Mouse (Mus musculus) heart, adult 2 months (tissue): ENCODE measurements at regions not wholly inside any gene's neighbourhood (a gene's known extent, or its start where the extent isn't known, plus 50 kb on each side); places are given as distances from the start of the nearest gene placed in this dataset.

ENCODE experiments used
- DNase-seq, 2 experiments: peaks; one replicate each; pipeline ENCODE4 v3.0.0; 2021
- H3K27ac ChIP-seq: fragments of 200-600 bp; 2 replicates; pipeline ENCODE4 v1.8.1; 2022
- H3K27me3 ChIP-seq: fragments of 200-500 bp; 2 replicates; pipeline ENCODE4 v1.6.1; 2012; ENCODE audit warnings: mild to moderate bottlenecking, low read length, inconsistent platforms, mixed read lengths; ENCODE audit not compliant: control insufficient read depth, insufficient read depth
- H3K36me3 ChIP-seq: fragments of 200-500 bp; 2 replicates; pipeline ENCODE4 v1.6.1; 2012; ENCODE audit warnings: low read length, inconsistent platforms; ENCODE audit not compliant: control insufficient read depth, insufficient read depth
- H3K4me1 ChIP-seq: fragments of 200-500 bp; 2 replicates; pipeline ENCODE4 v1.6.1; 2011; ENCODE audit warnings: low read length; ENCODE audit not compliant: control insufficient read depth, insufficient read depth
- H3K4me3 ChIP-seq: fragments of 200-600 bp; 2 replicates; pipeline ENCODE4 v1.8.1; 2022
- H3K79me2 ChIP-seq: fragments of 200-500 bp; replicated peaks from 2 replicates; pipeline ENCODE4 v1.6.1; 2012; ENCODE audit warnings: mild to moderate bottlenecking, inconsistent platforms, low read length, moderate library complexity, mixed read lengths; ENCODE audit not compliant: control insufficient read depth, insufficient read depth
- H3K9ac ChIP-seq: fragments of 200-500 bp; 2 replicates; pipeline ENCODE4 v1.6.1; 2012; ENCODE audit warnings: low read depth, mild to moderate bottlenecking, control low read depth, inconsistent platforms, low read length, mixed read lengths
- CTCF ChIP-seq: fragments of 200-600 bp; IDR thresholded peaks from 2 replicates; pipeline ENCODE4 v1.8.1; 2022; ENCODE audit warnings: antibody characterized with exemption, mild to moderate bottlenecking, moderate library complexity
- EP300 ChIP-seq: fragments of 200-500 bp; IDR thresholded peaks from 2 replicates; pipeline ENCODE4 v1.6.1; 2011; ENCODE audit warnings: low read depth, low read length, control low read depth; ENCODE audit not compliant: insufficient read depth
- POLR2A ChIP-seq: fragments of 200-500 bp; IDR thresholded peaks from 2 replicates; pipeline ENCODE4 v1.6.1; 2011; ENCODE audit warnings: mild to moderate bottlenecking, low read depth, low read length, control low read depth; ENCODE audit not compliant: insufficient read depth
- WGBS: fragments of 180-500 bp; shearing (Covaris S2); methylation state at CpG from one replicate; pipeline ENCODE4 v1.1.7; 2018; 5-methylcytosine and 5-hydroxymethylcytosine counted together
- intact Hi-C: fragments of 180-260 bp; cut with DNase I; formaldehyde crosslinking; loops from one replicate; pipeline ENCODE4 v1.15.1; 2025

DNA sequence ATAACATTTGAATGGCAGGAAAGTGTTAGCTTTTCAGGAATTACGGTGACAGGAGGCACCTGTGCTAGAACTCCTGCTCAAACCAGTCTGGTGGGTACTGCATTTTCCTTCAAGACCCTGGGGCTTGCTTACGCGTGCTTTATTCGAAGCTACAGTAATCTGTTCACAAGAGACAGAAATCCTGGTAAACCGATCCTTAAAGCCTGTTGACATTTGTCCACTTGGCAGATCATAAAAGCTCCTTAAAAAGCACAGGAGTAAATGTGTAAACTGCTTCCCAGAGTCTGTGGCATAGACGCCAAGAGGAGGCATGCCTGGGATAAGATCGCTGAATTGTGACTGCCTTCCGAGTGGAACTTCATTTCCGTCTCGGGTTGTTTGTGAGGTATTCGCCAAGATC, 130.5 kb downstream of the Rpl36a-ps1 start:
- intact Hi-C loops, result no loop called here
- H3K36me3 ChIP-seq, result no peaks in the 10 kb centered on the region
- no peak overlapping the region for H3K4me3 ChIP-seq
- no peak overlapping the region for H3K27ac ChIP-seq
- WGBS, result 80% methylated on average over 11 of the region's 11 CpGs
- H3K79me2 ChIP-seq, result no peaks in the 10 kb centered on the region
- no peak overlapping the region for H3K9ac ChIP-seq
- DNase-seq, result no peak
- no peak for TF ChIP-seq POLR2A
- no peak for TF ChIP-seq EP300
- TF ChIP-seq CTCF, result no peak
- no peaks in the 10 kb centered on the region for H3K27me3 ChIP-seq
- H3K4me1 ChIP-seq, result no peaks in the 10 kb centered on the region

DNA sequence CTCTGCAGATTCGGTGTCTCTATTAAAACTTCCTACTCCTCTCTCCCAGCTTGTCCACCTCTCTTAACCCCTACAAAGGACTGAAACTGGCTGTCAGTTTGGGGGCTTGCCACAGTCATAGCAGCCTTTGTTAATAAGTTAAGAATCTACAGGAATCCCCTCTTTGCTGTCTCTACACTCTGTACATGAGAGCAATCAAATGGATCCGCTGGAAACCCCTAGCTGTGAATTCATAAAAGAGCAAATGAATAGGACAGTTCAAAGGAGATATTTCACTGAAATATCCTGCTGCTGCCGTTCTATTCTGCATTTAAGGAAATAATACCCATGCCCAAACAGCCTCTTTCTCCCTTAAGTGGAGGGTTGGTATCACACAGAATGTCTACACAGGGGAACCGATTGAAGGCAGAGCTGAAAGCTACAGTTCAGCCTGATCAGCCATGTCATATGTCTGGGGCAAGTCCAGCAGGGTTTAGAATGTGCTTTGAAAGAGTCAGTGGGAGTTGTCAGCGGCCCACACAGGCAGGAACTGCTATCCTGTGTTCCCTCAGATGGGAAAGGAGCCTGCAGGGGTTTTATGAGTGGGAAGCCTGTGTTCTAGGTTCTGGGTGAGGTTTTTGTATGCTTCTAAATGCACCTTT, 131.9 kb downstream of the Rpl36a-ps1 start:
- no peak overlapping the region for H3K9ac ChIP-seq
- TF ChIP-seq EP300, result no peak
- TF ChIP-seq CTCF, result no peak
- TF ChIP-seq POLR2A, result no peak
- no peaks in the 10 kb centered on the region for H3K79me2 ChIP-seq
- no peaks in the 10 kb centered on the region for H3K4me1 ChIP-seq
- DNase-seq, result no peak
- no peak overlapping the region for H3K4me3 ChIP-seq
- H3K27ac ChIP-seq, result no peak overlapping the region
- H3K36me3 ChIP-seq, result no peaks in the 10 kb centered on the region
- intact Hi-C loops, result no loop called here
- 68% methylated on average over 5 of the region's 5 CpGs for WGBS
- H3K27me3 ChIP-seq, result no peaks in the 10 kb centered on the region

DNA sequence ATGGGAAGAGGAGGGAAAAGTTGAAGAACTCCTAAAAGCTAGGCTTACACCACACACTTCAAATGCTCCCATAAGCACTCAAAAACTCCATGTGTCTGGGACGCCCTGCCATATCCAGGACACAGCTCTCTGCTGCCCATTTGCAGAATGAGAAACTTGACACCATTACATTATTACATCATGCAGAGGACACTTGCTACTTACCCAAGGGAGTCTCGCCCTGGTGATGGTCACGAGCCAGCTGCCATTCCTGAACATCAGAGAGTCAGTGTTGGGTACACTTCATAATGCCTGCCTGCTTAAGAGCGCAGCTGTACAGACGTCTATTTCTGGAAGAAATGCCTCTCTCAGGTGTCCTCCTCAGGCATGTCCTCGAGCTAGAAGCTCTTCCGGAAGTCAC, 135.3 kb downstream of the Rpl36a-ps1 start:
- no peaks in the 10 kb centered on the region for H3K79me2 ChIP-seq
- no peak overlapping the region for H3K27ac ChIP-seq
- DNase-seq, result no peak
- no peak overlapping the region for H3K4me3 ChIP-seq
- H3K27me3 ChIP-seq, result no peaks in the 10 kb centered on the region
- H3K36me3 ChIP-seq, result no peaks in the 10 kb centered on the region
- no peak overlapping the region for H3K9ac ChIP-seq
- WGBS, result 74% methylated on average over 7 of the region's 7 CpGs
- H3K4me1 ChIP-seq, result no peaks in the 10 kb centered on the region
- no peak for TF ChIP-seq POLR2A
- TF ChIP-seq CTCF, result no peak
- TF ChIP-seq EP300, result no peak
- intact Hi-C loops, result no loop called here

DNA sequence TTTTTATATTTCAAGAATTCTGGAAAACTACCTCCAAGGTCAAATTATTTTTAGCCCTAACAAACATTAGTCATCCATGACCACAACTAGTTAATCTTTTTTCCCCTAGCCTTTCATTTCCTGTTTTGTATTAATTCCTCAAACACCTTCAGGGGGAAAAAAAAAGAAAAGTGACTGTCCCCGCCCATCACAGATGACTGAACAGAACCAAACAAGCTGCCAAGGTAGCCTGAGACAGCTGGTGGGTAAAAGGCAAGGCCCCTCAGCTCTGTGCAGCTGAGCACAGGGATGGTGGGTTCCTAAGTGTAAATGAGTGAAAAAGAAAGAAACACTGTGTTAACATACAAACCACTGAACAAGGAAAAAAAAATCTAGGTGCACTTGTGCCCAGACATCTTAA, 145.6 kb downstream of the Rpl36a-ps1 start:
- TF ChIP-seq POLR2A (no peak), CTCF (no peak), EP300 (no peak)
- no peaks in the 10 kb centered on the region for H3K27me3 ChIP-seq
- no peak for DNase-seq
- no peak overlapping the region for H3K9ac ChIP-seq
- H3K79me2 ChIP-seq, result no peaks in the 10 kb centered on the region
- no peak overlapping the region for H3K4me3 ChIP-seq
- no peak overlapping the region for H3K27ac ChIP-seq
- H3K4me1 ChIP-seq, result no peaks in the 10 kb centered on the region; the same call in 1 of the 2 replicates
- WGBS, result 45% methylated on average over 1 of the region's 1 CpGs
- intact Hi-C loops, result no loop called here
- no peaks in the 10 kb centered on the region; the same call in 1 of the 2 replicates for H3K36me3 ChIP-seq

DNA sequence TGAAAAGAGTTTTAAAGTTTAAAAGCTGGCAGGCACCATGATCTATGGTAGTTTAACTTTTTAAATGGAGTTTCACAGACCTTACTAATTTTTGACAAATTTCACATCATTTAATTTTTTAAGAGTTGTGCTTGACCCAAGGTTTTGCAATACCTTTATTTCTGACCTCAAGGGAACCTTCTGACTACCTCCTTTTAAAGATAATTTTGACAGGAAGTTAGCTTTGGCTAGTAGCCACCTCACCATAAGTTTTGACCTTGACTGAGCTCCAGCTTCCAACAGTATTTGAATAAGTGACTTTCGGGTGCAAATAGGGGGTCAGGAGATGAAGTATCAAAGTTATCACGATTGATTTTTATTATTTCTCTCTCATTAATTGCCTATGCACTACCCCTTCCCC, 149.9 kb downstream of the Rpl36a-ps1 start:
- no peak for TF ChIP-seq CTCF
- TF ChIP-seq POLR2A, result no peak
- TF ChIP-seq EP300, result no peak
- Histone ChIP-seq H3K27me3 (no peaks in the 10 kb centered on the region), H3K27ac (no peak overlapping the region), H3K4me1 (no peaks in the 10 kb centered on the region; the same call in 1 of the 2 replicates), H3K4me3 (no peak overlapping the region), H3K36me3 (no peaks in the 10 kb centered on the region; the same call in 1 of the 2 replicates), H3K79me2 (no peaks in the 10 kb centered on the region), H3K9ac (no peak overlapping the region)
- intact Hi-C loops, result no loop called here
- no peak for DNase-seq
- 35% methylated on average over 2 of the region's 2 CpGs for WGBS

DNA sequence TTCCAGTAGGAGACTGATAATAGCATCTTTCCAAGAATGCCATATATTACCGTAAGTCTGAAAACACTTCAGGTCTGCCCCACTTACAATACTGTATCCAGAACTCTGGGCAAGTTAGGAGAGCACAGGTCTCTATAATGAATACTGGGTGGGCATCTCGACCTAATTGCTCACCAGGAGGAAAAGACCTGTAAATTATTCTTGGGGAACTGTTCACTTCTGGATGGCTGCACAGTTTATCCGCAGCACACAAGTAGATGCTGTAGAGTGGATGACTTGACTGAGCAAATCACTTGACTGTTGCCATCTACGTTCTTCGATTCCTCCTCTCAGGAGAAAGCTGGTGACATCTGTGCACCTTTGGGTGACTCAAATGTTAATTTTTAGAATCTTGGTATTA, 159.8 kb downstream of the Rpl36a-ps1 start:
- Histone ChIP-seq H3K36me3 (no peaks in the 10 kb centered on the region), H3K79me2 (no peaks in the 10 kb centered on the region), H3K9ac (no peak overlapping the region), H3K4me1 (no peaks in the 10 kb centered on the region), H3K27ac (no peak overlapping the region), H3K27me3 (no peaks in the 10 kb centered on the region), H3K4me3 (no peak overlapping the region)
- TF ChIP-seq EP300 (no peak), POLR2A (no peak), CTCF (no peak)
- intact Hi-C loops, result no loop called here
- WGBS, result 83% methylated on average over 5 of the region's 5 CpGs
- no peak for DNase-seq
